Mouse (Mus musculus): Measurements from ENCODE around the gene Pknox2. TPM values are rescaled to one million over a fixed set of nuclear protein-coding genes. Genes with fewer than 3 reads are reported as not detected.

The Pknox2 gene
- polyA plus RNA-seq, 1 experiment from 2014 or later = 33.4 TPM

GRCm38 (mm10) chr9:36898560-36898959, 248.6 kb downstream of the Pknox2 start:
- Histone ChIP-seq H3K4me3 (ENCODE audit: low read depth, low read length) (no peak overlapping the region), H3K9me3 (ENCODE audit: control insufficient read depth, low read length) (no peaks in the 10 kb centered on the region), H3K27me3 (ENCODE audit: control insufficient read depth, insufficient read depth, low read length) (no peaks in the 10 kb centered on the region), H3K27ac (ENCODE audit: low read depth, low read length) (no peak overlapping the region), H3K36me3 (ENCODE audit: control insufficient read depth, insufficient read depth, low read length) (0 out of 2 replicates have a peak, but pooled peaks cover 3% of the 10 kb centered on the region), H3K4me1 (ENCODE audit: control insufficient read depth, insufficient read depth, low read length) (no peaks in the 10 kb centered on the region), H3K4me2 (ENCODE audit: low read depth, low read length) (no peak overlapping the region), H3K9ac (replicated peaks; ENCODE audit: low read depth, low read length) (no peak overlapping the region)
- ATAC-seq (ENCODE audit: low read depth) = no peak
- WGBS = 96% methylated on average over 3 of the region's 3 CpGs

- Histone ChIP-seq H3K36me3 (ENCODE audit: control insufficient read depth, insufficient read depth, low read length) (peaks cover 18% of the 10 kb centered on the region), H3K9ac (replicated peaks; ENCODE audit: low read depth, low read length) (no peak overlapping the region), H3K4me1 (ENCODE audit: control insufficient read depth, insufficient read depth, low read length) (no peaks in the 10 kb centered on the region), H3K4me2 (ENCODE audit: low read depth, low read length) (no peak overlapping the region), H3K4me3 (ENCODE audit: low read depth, low read length) (no peak overlapping the region), H3K27ac (ENCODE audit: low read depth, low read length) (no peak overlapping the region), H3K27me3 (ENCODE audit: control insufficient read depth, insufficient read depth, low read length) (no peaks in the 10 kb centered on the region), H3K9me3 (ENCODE audit: control insufficient read depth, low read length) (no peaks in the 10 kb centered on the region)
- peak; percentile 81 for ATAC-seq (ENCODE audit: low read depth)
- WGBS = 83% methylated on average over 8 of the region's 8 CpGs
Observed at GRCm38 (mm10) chr9:36895009-36895693, 252.1 kb downstream of the Pknox2 start.

- Histone ChIP-seq H3K4me2 (ENCODE audit: low read depth, low read length) (no peak overlapping the region), H3K4me3 (ENCODE audit: low read depth, low read length) (no peak overlapping the region), H3K9ac (replicated peaks; ENCODE audit: low read depth, low read length) (no peak overlapping the region), H3K27me3 (ENCODE audit: control insufficient read depth, insufficient read depth, low read length) (no peaks in the 10 kb centered on the region), H3K36me3 (ENCODE audit: control insufficient read depth, insufficient read depth, low read length) (peaks cover 18% of the 10 kb centered on the region), H3K27ac (ENCODE audit: low read depth, low read length) (no peak overlapping the region), H3K4me1 (ENCODE audit: control insufficient read depth, insufficient read depth, low read length) (no peaks in the 10 kb centered on the region), H3K9me3 (ENCODE audit: control insufficient read depth, low read length) (no peaks in the 10 kb centered on the region)
- 89% methylated on average over 7 of the region's 7 CpGs for WGBS
- no peak for ATAC-seq (ENCODE audit: low read depth)
Observed at GRCm38 (mm10) chr9:36894242-36894641, 253.0 kb downstream of the Pknox2 start.

- Histone ChIP-seq H3K27ac (ENCODE audit: low read depth, low read length) (no peak overlapping the region), H3K9ac (replicated peaks; ENCODE audit: low read depth, low read length) (no peak overlapping the region), H3K4me1 (ENCODE audit: control insufficient read depth, insufficient read depth, low read length) (no peaks in the 10 kb centered on the region), H3K36me3 (ENCODE audit: control insufficient read depth, insufficient read depth, low read length) (peaks cover 18% of the 10 kb centered on the region), H3K9me3 (ENCODE audit: control insufficient read depth, low read length) (no peaks in the 10 kb centered on the region), H3K4me2 (ENCODE audit: low read depth, low read length) (no peak overlapping the region), H3K4me3 (ENCODE audit: low read depth, low read length) (no peak overlapping the region), H3K27me3 (ENCODE audit: control insufficient read depth, insufficient read depth, low read length) (no peaks in the 10 kb centered on the region)
- 89% methylated on average over 6 of the region's 6 CpGs for WGBS
- no peak for ATAC-seq (ENCODE audit: low read depth)
Observed at GRCm38 (mm10) chr9:36893413-36893990, 253.7 kb downstream of the Pknox2 start.

GRCm38 (mm10) chr9:36890552-36890951, 256.7 kb downstream of the Pknox2 start:
- H3K4me1 ChIP-seq (ENCODE audit: control insufficient read depth, insufficient read depth, low read length) = no peaks in the 10 kb centered on the region
- ATAC-seq (ENCODE audit: low read depth) = 0 out of 2 replicates have a peak, but pooled peaks have one; percentile 25
- 28% methylated on average over 4 of the region's 4 CpGs for WGBS

GRCm38 (mm10) chr9:36885237-36885636, 262.0 kb downstream of the Pknox2 start:
- Histone ChIP-seq H3K4me3 (ENCODE audit: low read depth, low read length) (no peak overlapping the region), H3K27me3 (ENCODE audit: control insufficient read depth, insufficient read depth, low read length) (no peaks in the 10 kb centered on the region), H3K9me3 (ENCODE audit: control insufficient read depth, low read length) (no peaks in the 10 kb centered on the region), H3K9ac (replicated peaks; ENCODE audit: low read depth, low read length) (no peak overlapping the region), H3K4me1 (ENCODE audit: control insufficient read depth, insufficient read depth, low read length) (peaks cover 14% of the 10 kb centered on the region; the same call in 1 of the 2 replicates), H3K4me2 (ENCODE audit: low read depth, low read length) (no peak overlapping the region), H3K36me3 (ENCODE audit: control insufficient read depth, insufficient read depth, low read length) (no peaks in the 10 kb centered on the region), H3K27ac (ENCODE audit: low read depth, low read length) (no peak overlapping the region)
- no peak for ATAC-seq (ENCODE audit: low read depth)
- WGBS = 61% methylated on average over 3 of the region's 3 CpGs

More at GRCm38 (mm10) chr9:36890552-36890951, 256.7 kb downstream of the Pknox2 start:
- Histone ChIP-seq H3K36me3 (ENCODE audit: control insufficient read depth, insufficient read depth, low read length) (peaks cover 18% of the 10 kb centered on the region), H3K27me3 (ENCODE audit: control insufficient read depth, insufficient read depth, low read length) (no peaks in the 10 kb centered on the region), H3K9ac (replicated peaks; ENCODE audit: low read depth, low read length) (no peak overlapping the region), H3K27ac (ENCODE audit: low read depth, low read length) (no peak overlapping the region), H3K4me3 (ENCODE audit: low read depth, low read length) (no peak overlapping the region), H3K9me3 (ENCODE audit: control insufficient read depth, low read length) (no peaks in the 10 kb centered on the region), H3K4me2 (ENCODE audit: low read depth, low read length) (no peak overlapping the region)

- no peak overlapping the region for H3K4me3 ChIP-seq (ENCODE audit: low read depth, low read length)
- WGBS = 68% methylated on average over 3 of the region's 3 CpGs
Observed at GRCm38 (mm10) chr9:36883569-36883968, 263.6 kb downstream of the Pknox2 start.

GRCm38 (mm10) chr9:36882034-36882745, 265.0 kb downstream of the Pknox2 start:
- ATAC-seq (ENCODE audit: low read depth) = peak; percentile 84
- H3K4me2 ChIP-seq (ENCODE audit: low read depth, low read length) = no peak overlapping the region
- WGBS = 28% methylated on average over 8 of the region's 8 CpGs

More at GRCm38 (mm10) chr9:36883569-36883968, 263.6 kb downstream of the Pknox2 start:
- Histone ChIP-seq H3K4me1 (ENCODE audit: control insufficient read depth, insufficient read depth, low read length) (peaks cover 14% of the 10 kb centered on the region; the same call in 1 of the 2 replicates), H3K36me3 (ENCODE audit: control insufficient read depth, insufficient read depth, low read length) (peaks cover 9% of the 10 kb centered on the region), H3K4me2 (ENCODE audit: low read depth, low read length) (no peak overlapping the region), H3K9me3 (ENCODE audit: control insufficient read depth, low read length) (no peaks in the 10 kb centered on the region), H3K27ac (ENCODE audit: low read depth, low read length) (no peak overlapping the region), H3K9ac (replicated peaks; ENCODE audit: low read depth, low read length) (no peak overlapping the region), H3K27me3 (ENCODE audit: control insufficient read depth, insufficient read depth, low read length) (no peaks in the 10 kb centered on the region)
- no peak for ATAC-seq (ENCODE audit: low read depth)

GRCm38 (mm10) chr9:36881615-36882014, 265.6 kb downstream of the Pknox2 start:
- H3K36me3 ChIP-seq (ENCODE audit: control insufficient read depth, insufficient read depth, low read length) = peaks cover 19% of the 10 kb centered on the region
- peaks cover 14% of the 10 kb centered on the region; the same call in 1 of the 2 replicates for H3K4me1 ChIP-seq (ENCODE audit: control insufficient read depth, insufficient read depth, low read length)
- no peaks in the 10 kb centered on the region for H3K27me3 ChIP-seq (ENCODE audit: control insufficient read depth, insufficient read depth, low read length)
- no peak overlapping the region for H3K9ac ChIP-seq (replicated peaks; ENCODE audit: low read depth, low read length)
- 48% methylated on average over 5 of the region's 5 CpGs for WGBS
- H3K4me3 ChIP-seq (ENCODE audit: low read depth, low read length) = no peak overlapping the region
- H3K27ac ChIP-seq (ENCODE audit: low read depth, low read length) = peak overlapping the region; percentile 87
- H3K4me2 ChIP-seq (ENCODE audit: low read depth, low read length) = no peak overlapping the region
- ATAC-seq (ENCODE audit: low read depth) = peak; percentile 32; the same call in 1 of the 2 replicates
- no peaks in the 10 kb centered on the region for H3K9me3 ChIP-seq (ENCODE audit: control insufficient read depth, low read length)

More at GRCm38 (mm10) chr9:36882034-36882745, 265.0 kb downstream of the Pknox2 start:
- Histone ChIP-seq H3K4me3 (ENCODE audit: low read depth, low read length) (no peak overlapping the region), H3K9ac (replicated peaks; ENCODE audit: low read depth, low read length) (no peak overlapping the region), H3K4me1 (ENCODE audit: control insufficient read depth, insufficient read depth, low read length) (peaks cover 14% of the 10 kb centered on the region; the same call in 1 of the 2 replicates), H3K9me3 (ENCODE audit: control insufficient read depth, low read length) (no peaks in the 10 kb centered on the region), H3K27ac (ENCODE audit: low read depth, low read length) (peak overlapping the region; percentile 87), H3K36me3 (ENCODE audit: control insufficient read depth, insufficient read depth, low read length) (peaks cover 19% of the 10 kb centered on the region), H3K27me3 (ENCODE audit: control insufficient read depth, insufficient read depth, low read length) (no peaks in the 10 kb centered on the region)

Data from neural tube, embryonic 14.5 days (tissue).